Mouse (Mus musculus) bone marrow, adult 2 months (tissue): ENCODE measurements around the gene Cacnb1.

ENCODE experiments used
- CTCF ChIP-seq: fragments of 200-500 bp; IDR thresholded peaks from 2 replicates; pipeline ENCODE4 v1.5.1; 2011; ENCODE audit warnings: low read length, control low read depth; ENCODE audit not compliant: control insufficient read depth, insufficient read depth
- POLR2A ChIP-seq: fragments of 200-500 bp; IDR thresholded peaks from 2 replicates; pipeline ENCODE4 v1.6.1; 2011; ENCODE audit warnings: low read depth, mild to moderate bottlenecking, control low read depth, low read length, borderline replicate concordance; ENCODE audit not compliant: control insufficient read depth

GRCm38 (mm10) chr11:98047745-98048144, 24.9 kb upstream of the Cacnb1 start:
- TF ChIP-seq POLR2A (no peak), CTCF (no peak)
